Mouse (Mus musculus) embryonic facial prominence, embryonic 13.5 days (tissue): ENCODE measurements around the gene Traip. TPM values are rescaled to one million over a fixed set of nuclear protein-coding genes. Genes with fewer than 3 reads are reported as not detected.
A peak's percentile ranks its signal among the peaks of the same experiment; 100 is the strongest.

Experiments used
- ATAC-seq: fragments of 200-750 bp; cut with Nextera tagmentation; 2 replicates; pipeline ENCODE4 v1.8.0; 2017; ENCODE audit warnings: low read depth; ENCODE audit not compliant: insufficient number of reproducible peaks, insufficient read depth, low FRiP score, low TSS enrichment
- H3K27ac ChIP-seq: fragments of 300-500 bp; sonication (generic); 2 replicates; pipeline ENCODE4 v1.5.1; 2015; ENCODE audit warnings: moderate library complexity, mild to moderate bottlenecking, inconsistent platforms
- H3K27me3 ChIP-seq: fragments of 300-500 bp; sonication (generic); 2 replicates; pipeline ENCODE4 v1.6.1; 2015; ENCODE audit warnings: mild to moderate bottlenecking, inconsistent platforms
- H3K36me3 ChIP-seq: fragments of 300-500 bp; sonication (generic); 2 replicates; pipeline ENCODE4 v1.6.1; 2015; ENCODE audit warnings: mild to moderate bottlenecking, inconsistent platforms
- H3K4me1 ChIP-seq: fragments of 300-500 bp; sonication (generic); 2 replicates; pipeline ENCODE4 v1.6.1; 2015; ENCODE audit warnings: inconsistent platforms
- H3K4me2 ChIP-seq: fragments of 300-500 bp; sonication (generic); 2 replicates; pipeline ENCODE4 v1.6.1; 2015; ENCODE audit warnings: moderate library complexity, mild to moderate bottlenecking, inconsistent platforms
- H3K4me3 ChIP-seq: fragments of 300-500 bp; sonication (generic); 2 replicates; pipeline ENCODE4 v1.5.1; 2015; ENCODE audit warnings: mild to moderate bottlenecking, inconsistent platforms
- H3K9ac ChIP-seq: fragments of 300-500 bp; sonication (generic); 2 replicates; pipeline ENCODE4 v1.6.1; 2015; ENCODE audit warnings: mild to moderate bottlenecking, inconsistent platforms
- H3K9me3 ChIP-seq: fragments of 300-500 bp; sonication (generic); 2 replicates; pipeline ENCODE4 v1.6.1; 2016; ENCODE audit warnings: inconsistent platforms
- WGBS: fragments of 180-500 bp; shearing (Covaris S2); methylation state at CpG from one replicate; pipeline ENCODE4 v1.1.7; 2015; ENCODE audit warnings: mixed read lengths; 5-methylcytosine and 5-hydroxymethylcytosine counted together
- polyA plus RNA-seq: library from polyadenylated mRNA; unstranded; fragments of >200 nt; fragmentation: Nextera tagmentation; extraction: Ambion mirVana; gene quantifications from 2 replicates; pipeline ENCODE4 v1.2.1, GENCODE M21; 2015

The Traip gene
- polyA plus RNA-seq, 1 experiment from 2014 or later: 29.0 TPM

- no peak overlapping the region for H3K27ac ChIP-seq
- H3K4me3 ChIP-seq: no peak overlapping the region
- no peaks in the 10 kb centered on the region for H3K4me1 ChIP-seq
- 90% methylated on average over 10 of the region's 10 CpGs for WGBS
- peaks cover 62% of the 10 kb centered on the region for H3K36me3 ChIP-seq
- no peak for ATAC-seq
- H3K4me2 ChIP-seq: no peak overlapping the region
- H3K9me3 ChIP-seq: no peaks in the 10 kb centered on the region
- H3K27me3 ChIP-seq: no peaks in the 10 kb centered on the region
- 0 out of 2 replicates have a peak overlapping the region, but pooled peaks have one; percentile 17 for H3K9ac ChIP-seq
Measured at GRCm38 (mm10) chr9:107961351-107961762, 11.4 kb downstream of the Traip start.

- Histone ChIP-seq H3K9me3 (no peaks in the 10 kb centered on the region), H3K4me2 (no peak overlapping the region), H3K4me1 (no peaks in the 10 kb centered on the region), H3K9ac (no peak overlapping the region), H3K27ac (no peak overlapping the region; the same call in 1 of the 2 replicates), H3K4me3 (no peak overlapping the region), H3K27me3 (no peaks in the 10 kb centered on the region), H3K36me3 (peaks cover 62% of the 10 kb centered on the region)
- no peak for ATAC-seq
- WGBS: 56% methylated on average over 5 of the region's 5 CpGs
Measured at GRCm38 (mm10) chr9:107961881-107962280, 11.9 kb downstream of the Traip start.

GRCm38 (mm10) chr9:107962916-107963315, 13.0 kb downstream of the Traip start:
- Histone ChIP-seq H3K4me2 (no peak overlapping the region), H3K9me3 (no peaks in the 10 kb centered on the region), H3K9ac (no peak overlapping the region), H3K36me3 (peaks cover 55% of the 10 kb centered on the region), H3K4me3 (no peak overlapping the region), H3K27ac (no peak overlapping the region), H3K27me3 (no peaks in the 10 kb centered on the region), H3K4me1 (no peaks in the 10 kb centered on the region)
- no peak for ATAC-seq
- WGBS: 93% methylated on average over 9 of the region's 9 CpGs

- Histone ChIP-seq H3K9me3 (no peaks in the 10 kb centered on the region), H3K9ac (no peak overlapping the region), H3K27me3 (no peaks in the 10 kb centered on the region), H3K27ac (no peak overlapping the region), H3K4me2 (no peak overlapping the region), H3K4me3 (no peak overlapping the region), H3K4me1 (no peaks in the 10 kb centered on the region), H3K36me3 (peaks cover 57% of the 10 kb centered on the region)
- WGBS: 12% methylated on average over 5 of the region's 5 CpGs
- ATAC-seq: no peak
Measured at GRCm38 (mm10) chr9:107963700-107964099, 13.8 kb downstream of the Traip start.

- Histone ChIP-seq H3K27ac (no peak overlapping the region), H3K4me2 (no peak overlapping the region), H3K9ac (no peak overlapping the region), H3K4me1 (no peaks in the 10 kb centered on the region), H3K4me3 (no peak overlapping the region), H3K27me3 (no peaks in the 10 kb centered on the region), H3K9me3 (no peaks in the 10 kb centered on the region), H3K36me3 (peaks cover 57% of the 10 kb centered on the region)
- no peak for ATAC-seq
- 87% methylated on average over 9 of the region's 9 CpGs for WGBS
Measured at GRCm38 (mm10) chr9:107964681-107965080, 14.7 kb downstream of the Traip start.

- WGBS: 79% methylated on average over 10 of the region's 10 CpGs
- peaks cover 56% of the 10 kb centered on the region for H3K36me3 ChIP-seq
- H3K27me3 ChIP-seq: no peaks in the 10 kb centered on the region
- peak overlapping the region; percentile 21; the same call in 1 of the 2 replicates for H3K9ac ChIP-seq
- no peaks in the 10 kb centered on the region for H3K9me3 ChIP-seq
- ATAC-seq: no peak
- H3K4me1 ChIP-seq: no peaks in the 10 kb centered on the region
- H3K4me2 ChIP-seq: no peak overlapping the region
- no peak overlapping the region for H3K4me3 ChIP-seq
- no peak overlapping the region for H3K27ac ChIP-seq
Measured at GRCm38 (mm10) chr9:107966676-107967075, 16.7 kb downstream of the Traip start.

GRCm38 (mm10) chr9:107967437-107967836, 17.5 kb downstream of the Traip start:
- no peak overlapping the region for H3K27ac ChIP-seq
- no peak for ATAC-seq
- peaks cover 56% of the 10 kb centered on the region for H3K36me3 ChIP-seq
- no peak overlapping the region for H3K4me3 ChIP-seq
- no peak overlapping the region for H3K4me2 ChIP-seq
- H3K9me3 ChIP-seq: no peaks in the 10 kb centered on the region
- 89% methylated on average over 6 of the region's 6 CpGs for WGBS
- no peaks in the 10 kb centered on the region for H3K4me1 ChIP-seq
- H3K9ac ChIP-seq: no peak overlapping the region
- no peaks in the 10 kb centered on the region for H3K27me3 ChIP-seq

GRCm38 (mm10) chr9:107968531-107968930, 18.6 kb downstream of the Traip start:
- ATAC-seq: no peak
- WGBS: 89% methylated on average over 7 of the region's 7 CpGs
- no peaks in the 10 kb centered on the region for H3K4me1 ChIP-seq
- H3K36me3 ChIP-seq: peaks cover 56% of the 10 kb centered on the region
- H3K27ac ChIP-seq: no peak overlapping the region
- H3K4me3 ChIP-seq: no peak overlapping the region
- no peaks in the 10 kb centered on the region for H3K9me3 ChIP-seq
- H3K9ac ChIP-seq: no peak overlapping the region
- H3K27me3 ChIP-seq: no peaks in the 10 kb centered on the region
- H3K4me2 ChIP-seq: no peak overlapping the region

GRCm38 (mm10) chr9:107970311-107970710, 20.4 kb downstream of the Traip start:
- 91% methylated on average over 5 of the region's 5 CpGs for WGBS
- no peak overlapping the region for H3K9ac ChIP-seq

GRCm38 (mm10) chr9:107971690-107972541, 22.0 kb downstream of the Traip start:
- WGBS: 74% methylated on average over 8 of the region's 8 CpGs
- no peaks in the 10 kb centered on the region for H3K27me3 ChIP-seq
- no peak; the same call in 1 of the 2 replicates for ATAC-seq
- H3K27ac ChIP-seq: 0 out of 2 replicates have a peak overlapping the region, but pooled peaks have one; percentile 16
- H3K36me3 ChIP-seq: peaks cover 50% of the 10 kb centered on the region
- H3K4me3 ChIP-seq: no peak overlapping the region
- H3K9me3 ChIP-seq: no peaks in the 10 kb centered on the region
- H3K4me2 ChIP-seq: no peak overlapping the region
- H3K9ac ChIP-seq: no peak overlapping the region
- peaks cover 9% of the 10 kb centered on the region; the same call in 1 of the 2 replicates for H3K4me1 ChIP-seq

More at GRCm38 (mm10) chr9:107970311-107970710, 20.4 kb downstream of the Traip start:
- no peak overlapping the region for H3K4me3 ChIP-seq
- peaks cover 3% of the 10 kb centered on the region; the same call in 1 of the 2 replicates for H3K4me1 ChIP-seq
- no peak overlapping the region for H3K27ac ChIP-seq
- no peak overlapping the region for H3K4me2 ChIP-seq
- H3K36me3 ChIP-seq: peaks cover 50% of the 10 kb centered on the region
- ATAC-seq: no peak
- no peaks in the 10 kb centered on the region for H3K27me3 ChIP-seq
- H3K9me3 ChIP-seq: no peaks in the 10 kb centered on the region

GRCm38 (mm10) chr9:107974491-107975171, 24.7 kb downstream of the Traip start:
- Histone ChIP-seq H3K4me1 (peaks cover 9% of the 10 kb centered on the region; the same call in 1 of the 2 replicates), H3K9ac (no peak overlapping the region), H3K9me3 (no peaks in the 10 kb centered on the region), H3K4me3 (no peak overlapping the region), H3K27me3 (no peaks in the 10 kb centered on the region), H3K36me3 (peaks cover 33% of the 10 kb centered on the region), H3K4me2 (no peak overlapping the region), H3K27ac (no peak overlapping the region)
- 79% methylated on average over 10 of the region's 10 CpGs for WGBS
- no peak for ATAC-seq
